ENCODE assay signal across 4 mouse cellular contexts in genomic region chr1:7405651-7406050, GRCm38 (mm10).
DNase-seq lines count a peak whose midpoint lies in the region; ATAC-seq lines count a peak whose summit lies in the region.
"Not testable (repeated sequence)": the region's sequence is repeated elsewhere in the genome, so short reads cannot be mapped to it uniquely, and the experiment has no call there.

No protein-coding gene starts in this region.

- not testable (repeated sequence) for H3K9me3 ChIP-seq in intestine, embryonic 15.5 days; liver, embryonic 11.5 days (ENCODE audit: control insufficient read depth, low read length); liver, embryonic 13.5 days (replicated peaks)

- ATAC-seq in intestine, embryonic 15.5 days, result peak; percentile 79
- peak; percentile 77 for ATAC-seq in liver, embryonic 11.5 days (replicated peaks; ENCODE audit: low FRiP score)
- peak; percentile 68 for ATAC-seq in liver, embryonic 13.5 days (ENCODE audit: low read depth)
- ATAC-seq in megakaryocyte progenitor cell, adult 5-6 weeks (replicated peaks; ENCODE audit: poor library complexity), result 0 out of 2 replicates have a peak, but pooled peaks have one; percentile 39

- H3K27ac ChIP-seq in intestine, embryonic 15.5 days; liver, embryonic 11.5 days (ENCODE audit: low read depth, low read length); liver, embryonic 13.5 days: not testable (repeated sequence)

- not testable (repeated sequence) for H3K4me3 ChIP-seq in intestine, embryonic 15.5 days (replicated peaks); liver, embryonic 11.5 days (ENCODE audit: low read depth, low read length); liver, embryonic 13.5 days (replicated peaks)

- 44% methylated on average over 5 of the region's 5 CpGs for WGBS in intestine, embryonic 15.5 days
- 45% methylated on average over 5 of the region's 5 CpGs for WGBS in liver, embryonic 11.5 days
- 28% methylated on average over 5 of the region's 5 CpGs for WGBS in liver, embryonic 13.5 days (ENCODE audit: insufficient replicate concordance)

- H3K4me2 ChIP-seq in intestine, embryonic 15.5 days (replicated peaks); liver, embryonic 11.5 days; liver, embryonic 13.5 days: not testable (repeated sequence)

- not testable (repeated sequence) for H3K4me1 ChIP-seq in intestine, embryonic 15.5 days (replicated peaks); liver, embryonic 11.5 days (replicated peaks; ENCODE audit: control insufficient read depth, insufficient read depth, low read length); liver, embryonic 13.5 days (replicated peaks)

- H3K36me3 ChIP-seq in intestine, embryonic 15.5 days; liver, embryonic 11.5 days (ENCODE audit: control insufficient read depth, insufficient read depth, low read length); liver, embryonic 13.5 days: not testable (repeated sequence)

- H3K9ac ChIP-seq in intestine, embryonic 15.5 days; liver, embryonic 11.5 days (ENCODE audit: low read depth, low read length); liver, embryonic 13.5 days: not testable (repeated sequence)

- H3K27me3 ChIP-seq in intestine, embryonic 15.5 days (replicated peaks); liver, embryonic 11.5 days (replicated peaks; ENCODE audit: control insufficient read depth, insufficient read depth, low read length); liver, embryonic 13.5 days: not testable (repeated sequence)

- DNase-seq in liver, embryonic 11.5 days (ENCODE audit: low spot score), result not testable (repeated sequence)
- peak; percentile 6 for DNase-seq in liver, embryonic 13.5 days
